Mouse (Mus musculus) spleen, postnatal 14 days (tissue): ENCODE results near the gene Gtf2a1.
"Not testable (repeated sequence)": the region's sequence is repeated elsewhere in the genome, so short reads cannot be mapped to it uniquely, and the experiment has no call there.

Experiments used
- DNase-seq, 2 experiments: peaks; one replicate each; pipeline ENCODE4 v3.0.0; 2021 to 2022; ENCODE audit warnings: low spot score in 2 of 2

Gene Gtf2a1

GRCm38 (mm10) chr12:91589847-91590690 lies at the start of gene Gtf2a1:
Gene Gtf2a1, minus strand, starts transcription at chr12:91590487.
- DNase-seq, result peak; percentile 91 to 95

- no peak for DNase-seq
These were observed 48.1 kb upstream of the Gtf2a1 start for GRCm38 (mm10) chr12:91638351-91638750.

DNA sequence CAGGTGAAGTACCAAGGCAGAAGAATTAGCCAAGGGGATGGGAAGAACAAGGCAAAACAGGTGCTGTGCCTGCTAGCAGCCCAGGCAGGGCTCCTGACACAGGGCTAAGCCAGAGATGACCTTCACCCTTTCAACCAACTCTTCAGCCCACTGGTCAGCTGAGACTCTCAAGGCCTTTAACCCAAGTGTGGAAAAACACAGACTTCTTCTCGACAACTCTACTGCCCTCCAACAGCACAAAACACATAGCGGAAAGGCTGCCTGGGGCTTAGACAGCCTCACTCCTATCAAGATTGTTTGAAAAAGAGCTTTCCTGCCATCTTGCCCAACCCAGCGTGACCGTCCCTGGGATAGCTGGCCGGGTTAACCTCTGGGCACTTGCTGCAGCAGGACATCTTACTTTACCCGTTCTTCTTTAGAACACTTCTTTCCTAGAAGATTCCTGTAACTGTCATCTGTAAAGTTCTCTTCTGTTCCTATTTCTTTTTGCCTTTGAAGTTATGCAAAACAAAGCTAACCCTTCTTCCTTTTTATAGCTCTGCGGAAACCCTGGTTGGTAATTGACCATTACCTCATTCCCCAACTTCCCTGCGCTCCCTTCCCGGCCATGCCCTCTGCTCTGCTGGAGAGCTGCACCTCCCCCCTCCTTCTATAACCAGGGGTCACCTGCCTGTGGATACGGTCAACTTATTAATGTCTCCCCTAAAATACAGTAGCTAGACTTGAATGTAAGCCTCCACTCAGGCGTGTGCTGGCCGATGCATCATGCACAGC lies 47.0 kb upstream of the Gtf2a1 start:
- DNase-seq, result no peak

- no peak for DNase-seq
These were observed 36.2 kb upstream of the Gtf2a1 start for GRCm38 (mm10) chr12:91626482-91626881.

DNA sequence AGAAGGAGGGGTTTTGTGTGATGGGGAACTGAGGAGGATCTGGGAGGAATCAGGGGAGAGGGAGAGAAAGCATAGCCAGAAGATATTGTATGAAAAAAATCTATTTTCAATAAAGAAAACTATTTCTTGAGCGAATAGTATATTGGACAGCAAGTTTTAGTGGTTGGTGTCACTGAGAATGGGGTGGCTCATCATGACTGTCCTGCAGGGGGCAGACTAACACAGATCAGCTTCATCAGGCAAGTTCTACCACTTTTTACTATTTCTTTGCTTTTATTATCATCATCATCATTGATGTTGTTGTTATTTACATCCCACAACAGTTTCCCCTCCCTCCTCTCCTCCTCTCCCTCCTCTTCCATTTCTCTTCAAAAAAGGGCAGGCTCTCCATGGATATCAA lies 34.7 kb upstream of the Gtf2a1 start:
- peak in 1 of 2 experiments; percentile 25 for DNase-seq

- no peak for DNase-seq
These were observed 19.1 kb upstream of the Gtf2a1 start for GRCm38 (mm10) chr12:91609425-91609824.

GRCm38 (mm10) chr12:91607678-91608077 lies 17.4 kb upstream of the Gtf2a1 start:
- DNase-seq, result no peak

GRCm38 (mm10) chr12:91606651-91607050 lies 16.4 kb upstream of the Gtf2a1 start:
- no peak for DNase-seq

DNA sequence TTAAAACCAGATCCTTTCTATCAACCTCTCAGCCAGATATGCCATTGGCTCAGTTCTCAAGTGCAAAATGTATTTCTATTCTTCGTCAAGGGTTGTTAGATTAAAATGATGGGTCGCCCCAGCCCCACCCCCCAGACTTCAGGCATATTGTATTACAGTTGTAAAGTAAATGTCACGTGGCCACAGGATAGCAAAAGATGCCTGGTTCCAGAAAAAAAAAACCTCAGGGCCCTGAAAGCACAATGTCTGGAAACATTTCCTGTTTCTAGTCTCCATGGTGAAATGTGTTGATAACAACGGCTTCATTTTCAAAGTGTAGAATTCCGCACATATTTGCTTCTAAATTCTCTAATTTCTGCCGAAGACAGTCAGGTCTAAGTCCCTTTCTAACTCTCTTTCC lies 14.3 kb upstream of the Gtf2a1 start:
- no peak for DNase-seq

- DNase-seq, result no peak
These were observed 1.8 kb upstream of the Gtf2a1 start for GRCm38 (mm10) chr12:91592128-91592527.

GRCm38 (mm10) chr12:91591191-91591590 lies 904 bp upstream of the Gtf2a1 start:
- DNase-seq, result no peak

- peak in 1 of 2 experiments; percentile 3 for DNase-seq
These were observed 429 bp upstream of the Gtf2a1 start for GRCm38 (mm10) chr12:91590716-91591115.

DNA sequence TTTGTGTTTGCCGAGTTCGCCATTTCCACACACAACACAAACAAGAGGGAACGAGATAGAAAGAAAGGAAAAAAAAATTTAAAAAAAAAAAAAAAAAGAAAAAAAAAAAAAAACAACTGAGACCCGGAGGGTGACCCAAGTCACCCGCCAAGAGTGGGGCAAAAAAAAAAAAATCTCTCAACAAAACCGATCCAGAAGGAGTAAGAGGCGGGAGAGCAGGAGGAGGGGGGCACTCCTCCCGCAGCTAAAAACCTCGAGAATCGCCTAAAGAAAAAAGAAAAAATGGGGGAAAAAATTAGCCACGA lies 793 bp downstream of the Gtf2a1 start:
- no peak for DNase-seq

GRCm38 (mm10) chr12:91588670-91589541 lies 1.4 kb downstream of the Gtf2a1 start:
- DNase-seq, result peak; percentile 33 to 49

GRCm38 (mm10) chr12:91588176-91588669 lies 2.1 kb downstream of the Gtf2a1 start:
- DNase-seq, result peak; percentile 81 to 82

- DNase-seq, result no peak
These were observed 2.7 kb downstream of the Gtf2a1 start for GRCm38 (mm10) chr12:91587491-91588033.

GRCm38 (mm10) chr12:91587077-91587476 lies 3.2 kb downstream of the Gtf2a1 start:
- DNase-seq, result no peak

GRCm38 (mm10) chr12:91585815-91586214 lies 4.5 kb downstream of the Gtf2a1 start:
- not testable (repeated sequence) for DNase-seq

DNA sequence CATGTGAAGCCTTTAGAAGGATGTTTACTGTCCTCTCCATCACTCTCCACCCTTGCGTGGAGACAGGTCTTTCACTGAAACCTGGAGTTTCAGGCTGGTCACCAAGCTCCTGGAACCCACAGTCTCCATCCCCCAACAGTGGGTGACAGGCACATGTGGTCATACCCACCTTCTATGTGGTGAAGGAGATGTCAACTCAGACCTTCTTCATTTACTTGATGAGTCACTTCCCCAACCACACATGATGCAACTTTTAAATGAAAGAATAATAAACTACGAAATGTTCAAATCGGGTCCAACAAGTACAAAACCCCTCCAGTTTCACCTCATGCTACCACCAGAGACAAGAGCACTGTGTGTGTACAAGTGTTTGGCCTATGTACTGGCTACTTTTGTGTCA lies 5.1 kb downstream of the Gtf2a1 start:
- no peak for DNase-seq

GRCm38 (mm10) chr12:91583409-91583808 lies 6.9 kb downstream of the Gtf2a1 start:
- DNase-seq, result no peak

GRCm38 (mm10) chr12:91582362-91583002 lies 7.8 kb downstream of the Gtf2a1 start:
- DNase-seq, result no peak
